Mouse (Mus musculus) CD4-positive, CD25-positive, alpha-beta regulatory T cell, adult 9 weeks (primary cell): ENCODE measurements around the gene Fam213b. TPM values are rescaled to one million over a fixed set of nuclear protein-coding genes. Genes with fewer than 3 reads are reported as not detected.

ENCODE experiments used
- polyA plus RNA-seq: library from polyadenylated mRNA; unstranded; fragments of 100-300 nt; shearing (Covaris generic); gene quantifications from one replicate; pipeline ENCODE4 v1.2.1, GENCODE M21; 2017

The Fam213b gene
- 7.3 TPM for polyA plus RNA-seq

GRCm38 (mm10) chr4:154898506-154899446, at the start of gene Fam213b:
Gene Fam213b (minus strand): TSS chr4:154899135.

GRCm38 (mm10) chr4:154928395-154929087, 29.6 kb upstream of the Fam213b start, which contains the start of gene Tnfrsf14:
Gene Tnfrsf14 (minus strand): TSS chr4:154928563.

DNA sequence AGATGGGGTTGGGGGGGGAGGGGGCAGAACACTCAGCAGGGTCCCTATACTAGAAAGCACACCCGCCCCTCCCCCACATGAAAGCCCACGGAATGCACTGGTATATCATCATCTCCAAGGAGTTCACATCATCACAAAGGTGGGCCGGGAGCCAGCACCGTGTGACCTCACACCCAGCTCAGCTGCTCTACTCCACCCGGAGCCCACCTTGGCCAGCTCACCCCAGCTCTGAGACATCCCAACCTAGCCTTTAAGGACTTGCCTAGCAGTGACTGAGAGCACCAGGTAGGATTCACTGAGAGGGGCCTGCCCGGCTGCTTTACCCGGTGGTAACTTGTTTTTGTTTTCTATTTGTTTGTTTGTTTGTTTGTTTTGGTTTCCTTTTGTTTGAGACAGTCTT, 29.5 kb downstream of the Fam213b start, which contains the start of gene Mmel1:
Mmel1 (plus strand) TSS at position 146 of the 400 bp plus-strand sequence.

Other genes starting within 250 kb of the Fam213b start
- not detected for gene Actrt2, start 231.3 kb downstream of the Fam213b start, polyA plus RNA-seq
- gene Ttc34, start 61.7 kb downstream of the Fam213b start, polyA plus RNA-seq = not detected
- gene Mmel1, start 29.6 kb downstream of the Fam213b start, polyA plus RNA-seq = not detected
- 15.5 TPM for gene Tnfrsf14, start 29.4 kb upstream of the Fam213b start, polyA plus RNA-seq
- 0.57 TPM for gene Hes5, start 61.8 kb upstream of the Fam213b start, polyA plus RNA-seq
- 64.9 TPM for gene Pank4, start 65.0 kb upstream of the Fam213b start, polyA plus RNA-seq
- gene Plch2, start 157.6 kb upstream of the Fam213b start, polyA plus RNA-seq = not detected
- gene Pex10, start 167.9 kb upstream of the Fam213b start, polyA plus RNA-seq = 15.5 TPM
- gene Rer1, start 187.2 kb upstream of the Fam213b start, polyA plus RNA-seq = 163 TPM
- gene Morn1, start 187.4 kb upstream of the Fam213b start, polyA plus RNA-seq = 2.4 TPM